ENCODE assay signal across 23 mouse cellular contexts in the genomic region with DNA sequence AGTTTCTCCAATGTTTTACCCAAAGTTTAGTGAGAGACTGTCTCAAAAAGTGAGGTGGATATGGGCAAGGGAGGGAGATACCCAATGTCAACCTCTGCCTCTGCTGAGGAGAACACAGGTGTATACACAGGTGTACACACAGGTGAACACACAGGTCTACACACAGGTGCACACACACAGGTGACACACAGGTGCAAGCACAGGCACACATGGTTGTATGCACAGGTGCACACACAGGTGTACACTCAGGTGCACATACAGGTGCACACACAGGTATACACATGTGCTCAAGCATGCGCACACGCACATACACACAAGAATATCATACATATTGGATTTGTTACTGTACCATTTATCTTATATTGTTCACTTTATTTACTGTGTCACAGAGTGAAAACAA.
"Had no signal": no experiment of that assay in that cellular context is flagged by ENCODE, and none has a peak within 500 bp of the region (broad histone marks: within the 10 kb centered on the region; RNA-seq: fewer than 3 reads in every experiment).

No protein-coding gene starts in this region.

- H3K4me2 ChIP-seq: heart, embryonic 12.5 days; hindbrain, embryonic 12.5 days; hindbrain, embryonic 14.5 days; intestine, embryonic 15.5 days; kidney, embryonic 15.5 days; limb, embryonic 13.5 days; limb, embryonic 15.5 days; liver, embryonic 12.5 days had no signal

- H3K27me3 ChIP-seq: hindbrain, embryonic 12.5 days; intestine, embryonic 15.5 days; kidney, embryonic 15.5 days; limb, embryonic 15.5 days had no signal

- H3K9me3 ChIP-seq: heart, embryonic 12.5 days; hindbrain, embryonic 10.5 days; hindbrain, embryonic 12.5 days; intestine, embryonic 15.5 days; kidney, embryonic 15.5 days; limb, embryonic 13.5 days; limb, embryonic 15.5 days; liver, embryonic 12.5 days had no signal

- H3K4me3 ChIP-seq: gastrocnemius, adult 2 months; heart, embryonic 12.5 days; hindbrain, embryonic 10.5 days; hindbrain, embryonic 12.5 days; intestine, embryonic 15.5 days; kidney, embryonic 15.5 days; limb, embryonic 13.5 days; limb, embryonic 15.5 days; liver, embryonic 12.5 days had no signal

- H3K36me3 ChIP-seq: heart, embryonic 12.5 days; hindbrain, embryonic 10.5 days; hindbrain, embryonic 12.5 days; intestine, embryonic 15.5 days; kidney, embryonic 15.5 days; limb, embryonic 13.5 days; limb, embryonic 15.5 days; liver, embryonic 12.5 days had no signal

- ATAC-seq: hindbrain, embryonic 16.5 days; inflammation-experienced regulatory T-cells, adult 6 months; intestine, embryonic 15.5 days; intestine, postnatal 0 days; liver, embryonic 12.5 days had no signal

- DNase-seq: gastrocnemius, adult 2 months; gastrocnemius, postnatal 10 days; gastrocnemius, postnatal 25 days; heart, postnatal 10 days; heart, postnatal 4 days; kidney, postnatal 14 days; layer of hippocampus, adult 9-11 months; layer of hippocampus, postnatal 36 days; left cerebral cortex, postnatal 4 days had no signal

- H3K4me1 ChIP-seq: heart, embryonic 12.5 days; hindbrain, embryonic 12.5 days; intestine, embryonic 15.5 days; kidney, embryonic 15.5 days; limb, embryonic 15.5 days; liver, embryonic 12.5 days had no signal

- H3K27ac ChIP-seq: gastrocnemius, adult 2 months; hindbrain, embryonic 10.5 days; hindbrain, embryonic 12.5 days; hindbrain, embryonic 14.5 days; intestine, embryonic 15.5 days; kidney, embryonic 15.5 days; kidney, postnatal 0 days; limb, embryonic 13.5 days; limb, embryonic 15.5 days; liver, embryonic 12.5 days; liver, embryonic 14.5 days had no signal

- H3K9ac ChIP-seq: heart, embryonic 12.5 days; hindbrain, embryonic 12.5 days; hindbrain, embryonic 14.5 days; intestine, embryonic 15.5 days; kidney, embryonic 15.5 days; limb, embryonic 13.5 days; limb, embryonic 15.5 days; liver, embryonic 12.5 days; liver, embryonic 14.5 days had no signal
